Mouse (Mus musculus): ENCODE results near the gene Zfp39. TPM values are rescaled to one million over a fixed set of nuclear protein-coding genes. Genes with fewer than 3 reads are reported as not detected.

Gene Zfp39
- 1 to 10 TPM; 8.2 to 9.4 TPM for total RNA-seq (2021)

- intact Hi-C loops (cut with DNase I), result no loop called here
Measured at GRCm38 (mm10) chr11:58903511-58904409, at the start of gene Zfp39. Gene Zfp39 (minus strand): TSS chr11:58904225.

GRCm38 (mm10) chr11:58953351-58954169, 49.5 kb upstream of the Zfp39 start:
- intact Hi-C loops (cut with DNase I), result no loop called here
- no peak for DNase-seq (ENCODE audit: low spot score in 2 of 2)

More at GRCm38 (mm10) chr11:58903511-58904409, at the start of gene Zfp39:
- DNase-seq (ENCODE audit: low spot score in 2 of 2), result peak; percentile 94 to 97

GRCm38 (mm10) chr11:58951210-58951609, 47.2 kb upstream of the Zfp39 start:
- no peak for DNase-seq (ENCODE audit: low spot score in 2 of 2)
- intact Hi-C loops (cut with DNase I), result no loop called here

- peak; percentile 61 to 82 for DNase-seq (ENCODE audit: low spot score in 2 of 2)
- intact Hi-C loops (cut with DNase I), result no loop called here
Measured at GRCm38 (mm10) chr11:58949480-58950431, 45.7 kb upstream of the Zfp39 start.

- intact Hi-C loops (cut with DNase I), result no loop called here
Measured at GRCm38 (mm10) chr11:58948542-58949479, 44.8 kb upstream of the Zfp39 start, which contains the start of gene Hist3h2ba. Gene Hist3h2ba (plus strand): TSS chr11:58948920.

GRCm38 (mm10) chr11:58947798-58948528, 43.9 kb upstream of the Zfp39 start:
- intact Hi-C loops (cut with DNase I), result no loop called here
- peak; percentile 72 to 79 for DNase-seq (ENCODE audit: low spot score in 2 of 2)

More at GRCm38 (mm10) chr11:58948542-58949479, 44.8 kb upstream of the Zfp39 start, which contains the start of gene Hist3h2ba:
- DNase-seq (ENCODE audit: low spot score in 2 of 2), result peak; percentile 82 to 96

- intact Hi-C loops (cut with DNase I), result no loop called here
- no peak for DNase-seq (ENCODE audit: low spot score in 2 of 2)
Measured at GRCm38 (mm10) chr11:58947306-58947705, 43.3 kb upstream of the Zfp39 start.

GRCm38 (mm10) chr11:58944136-58944535, 40.1 kb upstream of the Zfp39 start:
- no peak for DNase-seq (ENCODE audit: low spot score in 2 of 2)
- intact Hi-C loops (cut with DNase I), result no loop called here

GRCm38 (mm10) chr11:58939088-58939439, 35.0 kb upstream of the Zfp39 start:
- no peak for DNase-seq (ENCODE audit: low spot score in 2 of 2)
- intact Hi-C loops (cut with DNase I), result no loop called here

GRCm38 (mm10) chr11:58938322-58939087, 34.5 kb upstream of the Zfp39 start, which contains the start of gene Rnf187:
Gene Rnf187 (minus strand): TSS chr11:58938916.
- intact Hi-C loops (cut with DNase I), result no loop called here
- DNase-seq (ENCODE audit: low spot score in 2 of 2), result peak; percentile 91 to 95

- no peak for DNase-seq (ENCODE audit: low spot score in 2 of 2)
- intact Hi-C loops (cut with DNase I), result no loop called here
Measured at GRCm38 (mm10) chr11:58937909-58938308, 33.9 kb upstream of the Zfp39 start.

GRCm38 (mm10) chr11:58931576-58931975, 27.6 kb upstream of the Zfp39 start:
- DNase-seq (ENCODE audit: low spot score in 2 of 2), result no peak
- intact Hi-C loops (cut with DNase I), result no loop called here

GRCm38 (mm10) chr11:58930254-58930653, 26.2 kb upstream of the Zfp39 start:
- DNase-seq (ENCODE audit: low spot score in 2 of 2), result no peak
- intact Hi-C loops (cut with DNase I), result no loop called here

- intact Hi-C loops (cut with DNase I), result no loop called here
- no peak for DNase-seq (ENCODE audit: low spot score in 2 of 2)
Measured at GRCm38 (mm10) chr11:58929641-58930040, 25.6 kb upstream of the Zfp39 start.

GRCm38 (mm10) chr11:58929055-58929454, 25.0 kb upstream of the Zfp39 start:
- DNase-seq (ENCODE audit: low spot score in 2 of 2), result no peak
- intact Hi-C loops (cut with DNase I), result no loop called here

GRCm38 (mm10) chr11:58927790-58928651, 24.0 kb upstream of the Zfp39 start:
- DNase-seq (ENCODE audit: low spot score in 2 of 2), result peak in 1 of 2 experiments; percentile 38
- intact Hi-C loops (cut with DNase I), result no loop called here
